Mouse (Mus musculus): ENCODE results near the gene Pcbp3.
A peak's percentile ranks its signal among the peaks of the same experiment; 100 is the strongest.

Pcbp3 gene

DNA sequence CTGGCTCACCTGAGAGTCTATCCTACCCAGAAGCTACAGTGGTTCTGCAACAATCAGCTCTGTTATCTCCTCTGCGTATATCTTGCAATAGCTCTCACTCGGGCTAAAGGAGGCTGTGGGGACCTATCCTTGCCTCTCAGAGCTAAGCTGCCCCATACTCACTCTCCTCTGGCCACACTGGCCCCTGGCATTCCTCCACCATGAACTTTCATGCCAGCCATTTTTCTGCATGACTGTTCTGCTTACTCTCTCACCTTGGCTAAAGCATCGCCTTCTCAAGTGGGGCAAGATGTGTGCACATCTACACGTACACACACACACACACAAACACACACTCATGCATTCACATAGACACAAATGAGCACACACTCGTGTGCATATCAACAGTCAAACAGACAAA is 115.2 kb downstream of the Pcbp3 start:
- no peak for DNase-seq (ENCODE audit: low read depth, low spot score)

DNA sequence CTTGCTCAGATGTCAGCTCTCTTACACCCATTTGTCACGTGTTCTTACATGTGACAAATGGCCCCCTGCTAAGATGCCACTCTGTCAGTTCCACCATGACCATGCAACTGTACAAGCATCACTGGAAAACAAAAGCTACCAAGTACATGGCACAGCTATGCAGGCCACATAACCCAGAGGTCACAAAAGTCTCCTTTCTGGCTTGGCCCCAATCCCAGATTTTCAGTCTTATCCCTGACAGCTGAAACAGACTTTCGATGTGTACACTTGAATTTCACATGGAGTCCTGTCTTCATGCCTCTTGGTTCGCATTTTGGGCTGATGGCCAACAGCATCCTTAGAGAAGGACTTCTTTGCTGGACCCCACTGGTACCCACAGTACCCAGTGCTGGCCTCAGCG is 116.8 kb downstream of the Pcbp3 start:
- DNase-seq (ENCODE audit: low read depth, low spot score): peak; percentile 52

DNA sequence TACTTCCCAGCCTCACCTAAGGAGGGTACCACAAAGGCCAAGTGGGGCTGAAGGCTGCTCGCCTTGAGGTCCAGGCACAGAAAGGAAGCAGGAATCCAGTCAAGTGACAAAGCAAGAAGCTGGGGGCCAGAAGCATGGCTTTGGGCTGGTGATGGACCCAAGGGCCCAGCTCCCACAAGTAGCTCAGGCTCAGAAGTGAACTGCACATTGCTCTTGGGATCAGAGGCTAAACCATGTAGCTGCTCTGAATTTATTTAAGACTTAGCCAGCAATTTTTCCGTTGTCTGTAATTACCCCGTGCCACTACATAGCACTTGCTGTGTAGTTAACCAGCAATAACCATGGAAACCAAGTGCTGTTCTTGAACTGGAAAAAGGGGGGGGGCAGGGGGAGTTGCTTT is 117.3 kb downstream of the Pcbp3 start:
- DNase-seq (ENCODE audit: low read depth, low spot score): no peak

DNA sequence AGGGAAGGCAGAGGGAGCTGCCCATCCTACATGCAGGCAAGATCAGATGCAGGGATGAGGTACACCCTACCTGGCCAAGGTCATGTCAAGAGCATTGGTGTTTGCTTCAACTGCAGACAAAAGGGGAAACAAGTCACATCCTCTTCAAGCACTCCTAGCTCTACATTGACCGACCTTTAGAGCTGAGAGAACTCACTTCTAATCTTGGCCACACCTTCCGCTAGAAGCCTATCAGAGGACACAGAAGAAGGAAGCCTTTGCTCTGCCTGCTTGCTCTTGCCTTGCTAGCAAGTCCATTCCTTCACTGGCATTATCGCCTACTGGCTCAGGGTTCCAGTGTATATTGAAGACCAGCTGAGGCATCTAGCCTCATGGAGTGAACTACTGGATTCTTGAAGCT is 119.6 kb downstream of the Pcbp3 start:
- no peak for DNase-seq (ENCODE audit: low read depth, low spot score)

DNA sequence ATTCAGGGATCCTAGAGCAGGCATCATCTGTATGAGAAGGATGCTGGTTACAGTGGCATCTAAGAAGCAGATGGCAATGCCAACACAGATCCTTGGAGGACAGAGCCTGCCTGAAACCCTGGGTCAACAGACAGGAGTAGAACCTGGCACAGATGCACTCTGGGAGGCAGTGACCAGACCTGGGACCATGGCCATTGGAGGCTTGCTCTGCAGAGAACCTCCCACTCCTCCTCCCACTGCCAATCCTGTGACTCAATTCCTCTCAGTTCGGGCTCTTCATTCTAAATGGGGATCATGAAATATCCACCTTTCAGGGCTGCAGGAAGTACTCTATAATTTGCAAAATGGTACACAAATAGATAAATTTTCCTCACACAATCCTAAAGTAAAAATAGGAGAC is 120.5 kb downstream of the Pcbp3 start:
- DNase-seq (ENCODE audit: low read depth, low spot score): no peak

DNA sequence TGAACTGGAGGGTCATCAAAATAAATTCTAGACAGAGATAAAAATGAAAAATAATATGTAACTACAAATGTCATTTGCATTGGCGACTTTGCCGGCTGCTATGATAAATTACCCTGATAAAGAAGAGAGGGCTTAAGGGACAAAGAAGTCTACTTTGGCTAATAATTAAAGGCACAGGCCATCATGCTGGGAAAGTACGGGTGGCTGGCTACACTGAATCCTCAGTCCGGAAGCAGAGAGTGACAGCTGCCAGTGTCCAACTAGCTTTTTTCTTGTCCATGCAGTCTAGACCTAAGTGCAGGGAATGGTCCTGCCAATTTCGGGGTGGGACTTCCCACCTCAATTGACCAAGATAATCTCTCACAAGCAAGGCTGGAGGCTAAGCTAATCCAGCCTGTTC is 121.1 kb downstream of the Pcbp3 start:
- no peak for DNase-seq (ENCODE audit: low read depth, low spot score)

DNA sequence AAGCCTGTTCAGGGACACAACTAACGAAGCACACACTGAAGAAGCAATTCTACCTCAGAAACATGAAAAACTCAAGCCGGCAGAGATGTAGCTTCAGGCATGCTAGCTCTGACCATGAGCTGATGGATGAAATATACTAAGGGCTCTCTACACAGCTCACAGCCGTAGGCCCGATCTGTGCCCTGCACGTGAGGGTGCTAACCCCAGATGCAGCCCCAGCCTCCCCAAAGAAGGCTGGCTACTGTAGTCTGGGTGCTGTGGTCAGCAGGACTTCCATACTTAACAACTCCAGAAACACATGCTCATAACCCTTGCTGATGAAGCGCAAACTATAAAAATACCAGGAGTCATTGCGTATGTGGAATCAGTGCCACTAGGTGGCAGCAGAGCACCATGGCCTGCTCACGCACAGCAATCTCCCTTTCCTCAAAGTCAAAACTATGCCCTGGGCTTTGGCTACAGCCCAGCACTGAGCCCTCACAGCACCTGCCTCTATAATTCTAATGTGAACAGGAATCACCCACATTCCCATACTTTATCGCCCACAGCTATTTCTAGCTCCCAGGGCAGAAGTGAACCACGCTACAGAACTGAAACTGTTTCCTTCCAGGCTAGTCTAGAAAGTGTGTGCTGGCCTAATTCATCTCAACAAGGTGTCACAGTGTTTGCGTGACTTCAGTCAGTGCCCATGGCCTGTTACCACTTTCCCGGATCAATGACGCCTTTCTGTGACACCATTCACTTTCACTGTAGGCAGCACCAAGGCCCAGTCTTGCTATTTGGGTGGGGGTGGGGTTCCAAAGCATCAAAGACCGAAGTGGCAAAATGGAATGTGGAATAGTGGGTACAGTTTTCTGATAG is 126.0 kb downstream of the Pcbp3 start:
- DNase-seq (ENCODE audit: low read depth, low spot score): peak; percentile 86

DNA sequence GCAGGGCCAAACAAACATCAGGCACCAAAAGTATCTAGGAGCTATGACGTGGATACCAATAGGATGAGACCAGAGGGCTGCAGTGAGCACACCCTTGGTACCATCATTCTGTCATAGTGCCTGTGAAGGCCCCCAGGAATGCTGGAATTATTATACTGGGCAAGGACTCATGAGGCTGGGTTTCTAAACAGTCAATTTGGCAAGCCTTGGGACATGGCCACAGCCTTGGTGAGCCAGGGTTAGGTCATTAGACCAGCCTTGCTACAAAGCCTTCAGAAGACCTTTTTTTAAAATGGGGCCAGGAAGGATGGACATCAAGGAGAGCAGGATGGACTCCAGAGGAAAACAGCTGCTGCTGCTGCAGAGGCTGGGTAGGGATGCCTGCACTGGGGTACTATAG is 128.8 kb downstream of the Pcbp3 start:
- DNase-seq (ENCODE audit: low read depth, low spot score): no peak

DNA sequence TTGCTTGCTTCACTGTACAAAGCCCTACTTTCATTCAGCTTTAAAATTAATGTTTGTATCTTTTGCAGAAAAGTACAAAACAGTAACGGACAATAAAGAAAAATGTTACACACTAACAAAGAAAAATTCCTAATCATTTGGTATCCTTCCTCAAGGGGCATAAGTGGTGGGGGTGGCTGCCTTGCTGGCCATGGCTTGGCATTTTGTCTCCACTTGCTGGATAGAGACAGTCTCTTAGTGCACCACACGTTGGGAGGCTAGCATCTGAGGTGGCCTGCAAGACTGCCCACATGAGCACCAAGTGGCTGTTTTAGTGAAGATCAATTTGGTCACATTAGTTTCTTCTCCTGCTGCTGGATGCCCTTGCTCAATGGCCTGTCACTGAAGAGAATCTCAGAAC is 129.8 kb downstream of the Pcbp3 start:
- no peak for DNase-seq (ENCODE audit: low read depth, low spot score)

DNA sequence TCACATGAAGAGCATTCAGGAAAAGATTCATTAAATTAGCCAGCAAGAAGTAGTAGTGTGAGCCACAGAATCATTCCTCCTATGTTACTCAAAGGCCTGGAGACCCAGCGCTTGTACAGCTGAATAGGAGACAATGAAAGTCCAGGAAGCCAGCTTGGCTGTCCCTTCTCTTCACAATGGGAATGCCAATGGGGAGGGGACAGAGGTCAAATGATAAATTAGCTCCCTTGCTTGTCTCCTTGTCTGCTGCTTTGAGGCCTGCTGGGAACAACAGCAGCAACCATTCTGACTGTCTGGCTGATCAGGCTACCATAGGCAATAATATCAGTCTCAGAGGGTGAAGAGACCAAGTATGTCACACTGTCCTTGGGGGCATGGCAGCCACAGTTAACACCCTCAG is 130.5 kb downstream of the Pcbp3 start:
- no peak for DNase-seq (ENCODE audit: low read depth, low spot score)

DNA sequence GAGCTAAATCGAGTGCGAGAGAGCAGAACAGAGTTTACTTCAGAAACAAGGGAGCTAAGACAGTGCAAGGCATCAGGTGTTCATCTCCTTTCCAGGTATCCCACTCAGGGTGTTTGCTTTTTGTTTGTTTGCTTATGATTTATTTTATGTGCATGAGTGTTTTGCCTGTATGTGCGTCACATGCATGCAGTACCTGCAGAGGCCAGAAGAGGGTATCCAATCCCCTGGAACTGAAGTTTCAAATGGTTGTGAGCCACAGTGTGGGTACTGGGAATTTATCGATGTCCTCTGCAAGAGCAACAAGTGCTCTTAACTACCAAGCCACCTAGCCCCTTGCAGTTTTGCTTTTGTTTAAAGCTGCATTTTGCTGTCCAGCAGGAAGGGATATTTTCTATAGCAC is 132.8 kb downstream of the Pcbp3 start:
- no peak for DNase-seq (ENCODE audit: low read depth, low spot score)

DNA sequence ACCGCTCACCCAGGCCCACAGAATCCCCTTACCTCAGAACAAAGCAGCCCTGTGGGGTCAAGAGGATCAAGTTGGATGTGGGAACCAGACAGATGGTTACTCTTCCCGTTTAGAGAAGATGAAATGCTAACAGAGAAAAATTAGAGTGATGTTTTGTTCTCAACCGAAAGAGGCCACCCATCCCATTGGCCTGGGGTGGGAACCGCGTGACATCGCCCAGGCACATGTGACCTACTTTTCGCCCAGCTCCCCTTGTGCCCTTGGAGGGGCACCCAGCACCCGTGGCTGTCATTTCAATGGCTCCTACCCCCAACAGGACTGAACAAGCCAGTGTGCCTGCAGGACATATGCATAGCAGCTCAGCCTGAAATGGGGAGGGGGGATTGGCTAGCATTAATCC is 139.0 kb downstream of the Pcbp3 start:
- DNase-seq (ENCODE audit: low read depth, low spot score): no peak

DNA sequence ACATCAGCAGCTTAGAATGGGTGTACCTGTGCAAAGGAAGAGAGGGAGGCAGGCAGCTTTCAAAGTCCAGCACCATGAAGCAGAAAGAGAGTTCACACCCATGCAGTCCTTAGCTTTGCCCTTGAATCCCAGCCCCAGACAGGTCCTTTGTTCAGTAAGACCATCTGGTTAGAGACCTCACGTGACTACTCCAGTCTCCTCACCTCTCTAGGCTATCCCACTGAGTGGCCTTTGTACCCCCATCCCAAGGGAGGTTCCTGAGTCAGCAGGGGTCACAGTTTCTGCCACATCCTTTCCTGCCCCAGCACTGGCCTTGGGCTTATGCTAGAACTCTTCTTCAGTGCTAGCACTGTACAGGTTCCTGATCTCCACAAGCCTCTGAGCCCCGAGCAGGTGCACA is 142.4 kb downstream of the Pcbp3 start:
- no peak for DNase-seq (ENCODE audit: low read depth, low spot score)

DNA sequence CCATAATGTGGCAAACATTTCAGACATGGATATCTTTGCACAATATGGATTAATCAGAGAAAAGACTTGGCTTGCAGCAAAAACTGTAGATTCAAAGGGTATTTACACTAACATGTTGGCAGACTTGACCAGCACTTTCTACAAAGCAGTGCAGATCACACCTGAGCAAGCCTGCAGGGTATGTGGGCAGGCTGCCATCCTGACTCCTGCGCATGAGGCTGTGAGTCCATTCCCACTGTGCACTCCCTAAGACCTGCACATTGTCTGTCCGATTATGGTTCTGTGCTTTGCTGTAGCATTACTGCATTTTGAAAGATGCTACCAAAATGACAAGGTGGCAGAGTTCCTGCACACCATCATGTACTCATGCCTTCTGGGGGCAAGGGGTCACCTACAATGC is 143.3 kb downstream of the Pcbp3 start:
- DNase-seq (ENCODE audit: low read depth, low spot score): no peak

DNA sequence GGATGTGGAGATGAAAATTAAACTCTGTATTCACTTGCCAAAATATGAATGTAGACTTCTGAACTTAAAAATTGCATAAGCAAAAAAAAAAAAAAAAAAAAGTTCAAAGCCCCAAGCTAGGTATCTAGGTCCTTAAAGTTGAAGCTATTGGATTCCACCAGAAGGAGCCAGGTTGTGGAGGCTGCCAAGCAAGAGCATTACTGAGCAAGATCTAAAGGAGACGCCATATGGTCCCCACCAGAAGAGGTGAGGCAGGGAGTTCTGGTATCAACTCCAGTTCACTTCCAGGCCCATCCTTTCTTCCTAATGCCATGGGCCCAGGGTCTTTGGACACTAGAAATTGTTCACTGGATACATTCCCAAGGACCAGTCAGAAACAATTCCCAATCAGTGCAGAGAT is 144.8 kb downstream of the Pcbp3 start:
- DNase-seq (ENCODE audit: low read depth, low spot score): no peak

DNA sequence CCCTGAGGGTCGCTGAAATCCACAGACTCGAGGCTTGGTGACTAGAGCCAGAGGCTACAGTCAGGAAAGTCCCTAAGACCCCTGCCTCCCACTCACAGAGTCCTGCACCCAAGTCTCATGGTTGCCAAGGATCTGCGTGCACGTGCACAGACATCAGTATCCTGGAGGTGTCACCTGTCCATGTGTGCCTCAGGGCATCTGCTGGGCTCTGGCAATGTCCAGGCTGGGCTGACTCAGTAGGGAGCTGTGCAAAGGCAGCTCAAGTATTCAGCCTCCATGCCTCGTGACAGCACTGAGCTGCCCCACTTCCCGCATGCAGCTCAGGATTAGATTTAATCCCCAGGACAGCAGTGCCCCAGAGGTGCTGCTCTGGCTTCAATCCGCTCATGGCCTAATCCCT is 145.3 kb downstream of the Pcbp3 start:
- no peak for DNase-seq (ENCODE audit: low read depth, low spot score)

DNA sequence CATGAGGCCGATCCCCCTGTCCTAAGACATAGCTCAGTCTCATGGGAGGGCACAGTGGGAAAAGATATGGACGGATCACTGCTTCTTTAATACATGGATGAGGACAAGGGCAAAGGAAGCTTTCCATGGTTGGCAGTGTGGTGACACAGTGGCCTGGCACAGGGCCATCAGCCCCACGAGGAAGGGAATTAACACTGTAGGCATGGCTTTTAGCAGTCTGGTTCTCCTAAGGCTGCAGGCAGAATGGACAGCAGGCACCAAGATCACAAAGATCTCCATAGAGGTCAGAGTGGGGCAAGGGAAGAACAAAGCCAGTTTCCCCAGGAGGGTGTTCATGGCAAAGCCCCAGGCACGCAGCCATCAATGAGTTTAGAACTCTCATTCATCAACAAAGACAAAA is 146.2 kb downstream of the Pcbp3 start:
- DNase-seq (ENCODE audit: low read depth, low spot score): no peak

DNA sequence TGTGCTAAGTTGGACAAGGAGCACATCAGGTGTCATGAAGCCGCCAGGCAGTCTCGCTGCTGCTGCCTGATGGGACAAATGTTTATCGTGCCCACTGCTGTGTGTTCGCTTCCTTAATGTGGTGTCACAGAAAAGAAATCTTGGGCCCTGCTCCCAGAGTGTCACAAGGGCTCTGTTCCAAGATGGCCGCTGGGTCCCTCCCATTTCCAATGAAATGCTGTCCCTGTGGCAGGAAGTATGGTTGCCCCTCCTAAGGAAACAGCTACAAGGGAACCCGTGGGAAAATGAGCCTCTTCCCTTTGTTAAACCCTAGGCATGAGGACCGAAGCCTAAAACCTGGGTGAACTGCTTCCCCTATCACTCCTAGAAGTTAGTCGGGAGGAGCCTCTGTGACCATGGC is 146.9 kb downstream of the Pcbp3 start:
- no peak for DNase-seq (ENCODE audit: low read depth, low spot score)

DNA sequence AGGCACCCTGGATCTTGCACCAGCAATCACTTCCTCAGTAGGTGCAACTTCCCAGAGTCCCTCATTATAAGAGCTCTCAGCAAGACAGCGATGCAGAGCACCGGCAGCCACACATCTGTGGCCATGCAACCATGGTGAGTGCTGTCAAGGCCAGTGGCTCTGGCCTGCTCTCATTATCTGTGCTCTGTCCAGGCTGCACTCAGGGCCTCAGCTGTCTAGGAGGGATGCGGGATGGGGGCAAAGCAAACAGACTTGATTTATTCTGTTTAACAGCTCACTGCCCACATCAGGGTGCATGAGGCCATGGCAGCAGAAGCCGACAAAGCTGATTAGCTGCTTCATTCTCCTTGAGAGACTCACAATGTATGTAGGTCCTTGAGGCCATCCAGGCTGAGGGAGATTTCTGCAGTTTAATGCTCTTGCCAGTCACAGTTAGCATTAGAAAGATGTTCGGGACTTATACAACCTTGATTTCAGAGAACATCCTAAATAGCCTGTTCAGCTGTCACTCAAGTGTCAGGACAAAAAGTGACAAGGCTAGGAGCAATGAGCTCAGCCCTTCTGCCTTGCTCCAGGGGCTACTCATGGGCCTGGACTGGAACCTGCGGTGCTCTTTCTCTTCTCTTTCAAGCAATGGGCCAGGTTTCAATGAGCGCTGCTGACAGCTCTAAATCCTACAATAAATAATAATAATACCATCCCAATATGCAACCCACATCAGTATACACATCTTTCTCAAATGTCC is 151.6 kb downstream of the Pcbp3 start:
- DNase-seq (ENCODE audit: low read depth, low spot score): no peak

DNA sequence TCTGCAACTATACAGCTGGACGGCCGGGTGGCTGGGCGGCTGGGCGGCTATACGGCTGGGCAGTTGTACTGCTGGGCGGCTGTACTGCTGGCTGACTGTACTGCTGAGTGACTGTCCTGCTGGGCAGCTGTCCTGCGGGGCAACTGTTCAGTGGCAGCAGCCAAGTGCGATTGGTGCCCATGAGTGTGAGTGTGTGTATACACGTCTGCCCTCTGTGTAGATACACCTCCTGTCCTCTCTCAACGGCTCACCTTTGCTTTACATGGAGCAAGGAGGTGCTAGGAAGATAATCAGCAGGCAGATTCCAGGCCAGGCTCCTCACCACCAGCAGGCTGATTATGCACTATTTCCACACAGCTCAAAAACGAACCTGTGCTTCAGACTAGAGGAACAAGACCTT is 152.2 kb downstream of the Pcbp3 start:
- no peak for DNase-seq (ENCODE audit: low read depth, low spot score)

DNA sequence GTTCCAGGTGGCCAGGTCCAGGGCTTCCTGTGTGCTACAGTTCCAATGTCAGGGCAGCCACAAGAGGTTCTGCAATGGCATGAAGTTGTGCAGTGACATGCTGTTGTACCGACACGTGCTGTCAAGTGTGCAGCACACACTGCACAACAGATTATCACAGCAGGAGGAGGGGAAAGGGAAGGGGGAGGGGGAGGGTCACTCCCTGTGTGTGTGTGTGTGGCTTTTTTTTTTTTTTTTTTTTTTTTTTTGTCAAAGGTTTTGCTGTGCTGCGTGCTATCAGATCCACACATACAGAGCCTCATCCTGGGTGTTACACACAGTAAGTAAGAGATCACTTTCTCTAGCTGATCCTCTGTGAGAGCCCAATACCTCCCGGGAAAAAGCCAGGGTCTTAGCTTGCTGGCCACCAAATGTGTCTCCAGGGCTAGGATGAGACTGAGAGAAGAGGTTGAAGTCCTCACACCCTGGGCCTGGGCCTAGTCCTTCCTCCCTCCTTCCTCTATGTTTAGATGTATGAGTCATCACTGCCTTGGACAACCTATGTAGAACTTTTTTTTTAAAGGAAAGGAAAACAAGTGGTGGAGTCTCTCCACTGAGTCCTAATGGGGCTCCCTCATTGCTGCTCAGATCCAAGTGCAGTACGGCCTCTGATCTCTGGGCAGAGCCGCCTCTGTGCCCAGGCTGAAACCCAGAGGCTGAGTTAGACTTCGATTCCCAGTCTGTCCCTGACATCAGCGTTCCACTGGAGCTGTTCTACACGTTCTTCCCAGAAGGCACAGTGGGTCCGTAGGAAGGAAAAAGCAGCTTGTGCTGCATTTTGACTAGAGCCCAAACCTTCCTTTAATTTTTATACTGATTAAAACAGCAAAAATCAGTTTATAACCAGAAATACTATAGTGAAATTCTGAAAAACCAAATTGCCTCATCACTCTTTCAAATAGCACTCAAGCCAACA is 153.0 kb downstream of the Pcbp3 start:
- peak; percentile 44 for DNase-seq (ENCODE audit: low read depth, low spot score)

DNA sequence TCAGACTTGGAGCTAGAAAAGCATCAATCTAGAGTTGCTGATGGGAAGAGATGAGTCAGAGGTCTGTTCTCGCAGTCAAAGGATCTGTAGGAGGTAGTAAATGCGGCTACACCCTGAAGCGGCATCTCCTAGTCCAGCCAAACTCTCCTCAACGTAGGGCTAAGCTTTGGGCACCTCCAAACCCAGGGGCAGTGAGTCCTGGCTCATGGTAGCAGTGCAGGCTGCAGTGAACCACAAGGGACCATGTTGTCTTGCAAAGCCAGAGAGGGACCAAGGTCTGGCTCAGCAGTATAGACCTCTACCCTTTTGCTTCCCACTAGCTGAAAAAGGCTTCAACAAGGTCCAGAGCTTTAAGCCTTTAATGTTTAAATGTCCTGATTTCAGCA is 159.2 kb downstream of the Pcbp3 start:
- peak; percentile 50 for DNase-seq (ENCODE audit: low read depth, low spot score)

Measured in 3T3-L1 (cell line).